Mouse (Mus musculus) cerebellum, postnatal 25 days (tissue): Measurements from ENCODE around the gene Rin2.
A peak's percentile ranks its signal among the peaks of the same experiment; 100 is the strongest.

Source experiments
- DNase-seq, 2 experiments: peaks; one replicate each; pipeline ENCODE4 v3.0.0; 2021; ENCODE audit warnings: mixed read lengths in 2 of 2

The Rin2 gene

DNA sequence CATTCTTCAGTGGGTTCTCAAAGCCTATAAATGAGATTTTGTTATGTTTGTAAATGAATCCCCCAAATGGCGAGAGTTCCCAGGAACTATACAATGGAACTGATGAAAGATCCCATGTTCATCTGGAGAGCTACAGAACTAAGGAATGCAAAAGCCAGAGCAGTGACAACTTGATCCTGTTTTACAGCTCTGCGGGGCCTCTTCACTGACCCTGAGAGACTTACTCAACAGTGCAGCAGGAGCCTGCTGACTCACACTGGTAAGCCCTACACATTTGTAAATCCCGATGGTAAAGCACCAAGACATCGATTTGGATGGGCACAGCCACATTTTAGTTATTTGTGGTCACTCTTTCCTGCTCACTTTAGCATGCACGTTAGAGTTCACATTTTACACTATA lies 62.2 kb downstream of the Rin2 start:
- DNase-seq = no peak

DNA sequence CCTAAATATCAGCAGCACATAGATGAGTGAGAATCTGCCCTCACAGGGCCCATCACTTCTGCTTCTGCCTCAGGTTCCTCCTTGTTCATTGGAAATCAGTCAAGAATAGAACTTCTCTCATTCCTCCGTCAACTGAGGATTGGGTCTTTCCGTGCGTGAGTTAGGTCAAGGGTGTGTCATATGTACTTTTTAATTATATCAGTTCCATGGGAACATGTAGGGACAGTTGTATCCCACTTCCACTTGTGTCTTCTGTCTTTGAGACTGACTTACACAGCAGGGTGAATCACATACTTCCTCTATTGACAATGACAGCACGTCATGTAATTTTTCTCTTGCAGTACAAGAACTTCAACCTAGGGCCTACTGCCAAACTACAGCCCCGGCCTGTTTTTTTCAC lies 65.7 kb downstream of the Rin2 start:
- DNase-seq = no peak

DNA sequence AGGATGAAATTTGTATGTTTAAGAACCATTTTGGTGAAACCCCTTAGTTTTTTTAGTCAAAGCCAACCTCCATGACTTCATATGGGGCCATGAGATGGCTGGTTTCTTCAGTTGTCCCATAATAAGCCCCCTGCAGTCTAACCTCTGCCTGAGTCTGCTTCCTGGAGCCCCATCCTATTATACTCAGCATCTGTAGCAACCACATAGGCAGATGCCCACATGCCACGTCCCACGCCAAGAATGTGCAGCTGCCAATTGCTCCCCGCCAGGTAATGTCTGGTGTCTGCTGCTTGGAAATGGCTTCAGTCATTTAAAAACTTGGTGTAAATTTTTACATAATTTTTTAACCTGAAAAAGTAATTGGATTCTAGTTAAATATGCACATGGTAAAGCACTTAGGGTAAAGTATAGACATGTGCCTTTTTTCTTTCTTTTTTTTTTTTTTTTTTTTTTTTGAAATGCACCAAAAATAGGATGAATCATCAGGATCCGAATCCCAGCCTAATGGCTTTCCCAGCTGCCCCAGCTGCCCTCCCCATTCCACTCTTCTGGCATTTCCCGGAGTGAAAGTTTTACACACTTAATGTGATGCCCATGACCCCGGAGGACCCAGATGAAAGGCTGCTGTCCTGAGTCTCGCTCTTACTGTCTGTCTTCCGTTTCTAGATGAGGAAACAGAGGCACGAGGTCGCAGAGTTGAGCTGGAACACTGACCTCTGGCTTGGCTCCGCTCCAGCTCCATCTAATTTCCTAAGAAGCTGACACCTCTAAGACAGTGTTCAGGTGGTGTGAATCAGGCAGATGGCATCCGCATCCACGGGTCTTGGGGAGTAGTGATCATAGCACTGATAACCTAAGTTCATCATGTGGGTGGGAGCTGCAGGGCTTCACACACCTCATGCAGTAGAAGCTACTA lies 68.0 kb downstream of the Rin2 start:
- no peak for DNase-seq

DNA sequence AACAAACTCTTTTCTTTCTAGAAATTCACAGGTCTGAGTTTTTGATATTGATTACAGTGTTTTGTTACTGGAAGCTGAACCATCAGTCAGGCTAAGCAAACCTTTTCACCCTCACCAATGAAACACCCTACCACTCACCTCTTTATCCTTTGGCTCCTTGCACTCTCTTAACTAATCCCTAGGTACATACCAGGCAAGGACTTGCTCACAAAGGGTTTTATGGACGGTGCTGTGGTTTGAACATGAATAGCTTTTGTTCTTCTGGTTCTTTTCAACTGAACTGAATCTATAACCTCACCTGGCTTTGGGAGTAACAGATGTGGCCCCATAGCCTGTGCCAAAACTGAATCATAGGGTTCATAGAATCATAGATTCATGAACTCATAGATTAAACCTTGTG lies 71.4 kb downstream of the Rin2 start:
- DNase-seq = no peak

DNA sequence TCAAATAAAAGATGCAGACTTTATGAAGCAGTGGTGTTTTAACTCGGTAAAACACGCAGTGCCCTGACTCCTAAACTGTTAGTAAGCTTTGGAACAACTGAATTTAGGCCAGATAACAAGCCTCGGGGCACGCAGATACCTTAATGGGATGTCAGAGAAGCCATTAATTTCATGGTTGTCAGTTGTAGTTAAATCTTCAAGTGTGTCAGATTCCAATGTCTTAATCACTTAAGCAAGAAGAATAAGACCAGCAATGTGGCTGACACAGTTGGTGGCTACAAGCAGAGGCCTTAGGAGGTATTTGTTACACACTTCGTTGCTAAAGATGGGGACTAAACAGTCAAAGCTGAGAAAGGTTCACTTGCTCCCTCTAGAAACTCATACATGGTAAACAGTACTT lies 74.6 kb downstream of the Rin2 start:
- DNase-seq = no peak

DNA sequence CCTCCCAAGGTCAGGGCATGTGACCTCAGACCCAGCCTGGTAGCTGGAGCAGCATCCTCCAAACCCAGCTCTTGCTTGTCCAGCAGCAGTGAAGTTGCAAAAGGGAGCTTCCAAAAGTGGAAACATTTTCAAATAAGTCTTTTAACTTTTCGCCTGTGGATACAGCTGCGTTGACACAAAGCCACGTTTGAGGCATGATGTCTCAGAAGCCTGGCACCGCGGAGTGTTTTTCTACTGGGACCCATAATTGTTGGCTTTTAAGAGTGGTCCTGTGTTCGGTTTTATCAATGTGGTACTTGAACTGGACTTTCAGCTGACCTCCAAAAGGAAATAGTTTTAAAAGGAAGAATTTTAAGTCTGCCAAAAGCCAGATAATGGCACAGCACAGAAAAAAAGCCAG lies 77.6 kb downstream of the Rin2 start:
- no peak for DNase-seq

DNA sequence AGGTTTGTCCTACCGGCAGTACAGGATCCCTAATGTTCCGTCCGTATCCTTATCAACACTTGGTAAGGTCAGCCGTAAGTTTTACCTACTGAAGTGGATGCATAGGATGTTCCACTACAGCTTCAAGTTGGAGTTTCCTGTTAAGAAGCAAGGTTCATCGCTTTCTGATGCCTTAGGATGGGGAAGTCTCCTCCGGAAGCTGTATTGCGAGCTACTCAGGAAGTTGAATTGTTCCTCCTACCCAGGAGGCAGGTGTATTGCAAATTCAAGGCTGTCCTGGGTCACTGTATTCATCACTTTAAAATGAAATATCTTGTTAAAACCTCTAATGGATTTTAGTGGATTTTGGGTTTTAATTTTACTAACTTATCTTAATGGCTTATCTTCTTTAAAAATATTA lies 79.0 kb downstream of the Rin2 start:
- DNase-seq = no peak

DNA sequence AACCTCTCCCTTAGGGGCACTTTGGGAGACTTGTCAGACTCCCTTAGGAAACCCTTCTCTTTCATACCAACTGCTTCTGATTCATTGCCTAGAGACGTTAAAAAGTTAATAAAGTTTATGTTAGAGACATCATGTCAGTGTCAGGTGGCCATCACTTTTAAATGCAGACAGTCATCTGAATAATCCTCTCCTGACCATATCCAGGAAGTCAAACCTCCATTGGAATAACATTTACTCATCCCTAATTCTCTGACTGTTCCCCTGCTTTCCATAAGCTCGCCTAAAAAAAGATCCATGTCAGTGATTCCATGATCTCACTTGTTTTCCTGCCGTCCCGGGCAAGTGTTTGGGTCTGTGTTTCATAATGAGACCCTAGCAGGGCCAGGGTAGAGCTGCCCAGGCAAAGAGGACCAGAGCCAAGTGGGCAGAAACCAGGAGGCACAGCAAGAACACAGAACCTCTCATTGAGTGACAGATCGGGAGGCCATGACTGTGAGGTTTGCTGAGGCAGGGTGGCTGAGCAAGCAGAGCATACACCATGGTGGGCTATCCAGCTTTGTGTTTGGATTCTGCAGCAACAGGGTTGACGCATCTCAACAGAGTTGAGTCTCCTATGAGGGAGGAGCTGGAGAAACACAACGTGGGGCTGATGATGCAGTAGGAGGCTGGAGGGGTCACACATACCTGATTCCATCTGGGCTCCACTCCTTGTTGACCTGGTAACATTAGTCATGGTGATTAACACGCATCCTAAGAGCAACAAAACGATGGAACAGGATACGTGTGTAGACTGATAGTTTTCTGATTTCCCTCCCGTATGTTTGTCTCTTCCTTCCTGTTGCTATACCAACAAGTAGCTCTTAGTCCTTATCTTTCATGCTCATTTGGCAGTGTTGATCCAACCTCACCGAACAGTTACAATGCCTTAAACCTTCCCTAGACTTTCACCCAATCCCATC lies 81.1 kb downstream of the Rin2 start:
- no peak for DNase-seq

DNA sequence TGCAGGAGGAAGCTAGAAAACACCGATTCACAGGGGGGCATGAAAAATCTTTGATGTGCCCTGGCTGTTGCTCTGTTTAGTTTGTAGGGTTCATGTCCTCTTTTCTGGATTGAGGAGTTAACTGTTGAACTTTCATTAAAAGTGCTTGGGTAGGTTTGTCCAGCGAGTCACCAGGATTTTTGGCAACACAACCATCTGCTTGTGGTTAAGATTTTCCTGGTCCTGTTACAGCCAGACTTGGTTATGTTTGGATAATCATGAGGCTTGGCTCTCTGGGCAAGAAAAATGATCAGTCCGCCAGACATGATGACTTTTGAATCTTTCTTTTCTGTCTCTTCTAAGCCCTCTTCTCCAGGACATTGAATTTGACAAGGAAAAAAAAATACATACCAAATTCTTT lies 85.1 kb downstream of the Rin2 start:
- no peak for DNase-seq

DNA sequence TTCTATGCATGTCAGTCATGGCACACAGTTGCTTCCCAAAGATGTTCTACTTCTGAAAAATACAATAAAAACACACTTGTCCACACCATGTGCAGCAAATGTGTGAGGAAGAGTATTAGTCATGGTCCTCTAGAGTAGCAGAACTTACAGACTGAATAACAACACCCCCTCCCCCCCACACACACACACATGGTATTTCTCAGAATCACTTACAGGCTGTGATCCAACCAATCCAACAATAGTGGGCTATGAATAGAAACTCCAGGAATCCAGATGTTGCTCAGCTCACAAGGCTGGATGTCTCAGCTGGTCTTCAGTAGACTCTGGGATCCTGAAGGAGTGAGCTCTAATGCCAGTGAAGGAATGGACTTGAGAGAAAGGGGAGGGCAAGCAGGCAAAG lies 86.4 kb downstream of the Rin2 start:
- no peak for DNase-seq

DNA sequence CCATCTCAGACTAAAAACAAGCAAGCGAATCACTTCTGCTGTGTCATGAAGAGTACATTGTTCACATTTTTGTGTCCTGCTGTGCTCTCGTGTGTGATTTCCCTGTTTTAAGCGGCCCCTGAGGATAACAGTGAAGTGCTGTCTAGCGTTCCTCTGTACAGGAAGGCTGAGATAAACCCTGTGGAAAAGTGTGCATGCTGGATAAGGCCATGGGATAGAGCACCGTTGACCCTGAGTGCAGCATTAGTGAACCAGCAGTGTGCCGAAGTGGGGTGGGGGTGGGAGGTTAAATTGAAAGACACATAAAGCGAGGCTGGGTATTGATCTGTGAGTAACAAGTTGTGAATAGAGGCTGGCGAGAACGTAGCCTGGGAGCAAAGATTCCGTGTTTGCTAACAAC lies 94.9 kb downstream of the Rin2 start:
- no peak for DNase-seq

DNA sequence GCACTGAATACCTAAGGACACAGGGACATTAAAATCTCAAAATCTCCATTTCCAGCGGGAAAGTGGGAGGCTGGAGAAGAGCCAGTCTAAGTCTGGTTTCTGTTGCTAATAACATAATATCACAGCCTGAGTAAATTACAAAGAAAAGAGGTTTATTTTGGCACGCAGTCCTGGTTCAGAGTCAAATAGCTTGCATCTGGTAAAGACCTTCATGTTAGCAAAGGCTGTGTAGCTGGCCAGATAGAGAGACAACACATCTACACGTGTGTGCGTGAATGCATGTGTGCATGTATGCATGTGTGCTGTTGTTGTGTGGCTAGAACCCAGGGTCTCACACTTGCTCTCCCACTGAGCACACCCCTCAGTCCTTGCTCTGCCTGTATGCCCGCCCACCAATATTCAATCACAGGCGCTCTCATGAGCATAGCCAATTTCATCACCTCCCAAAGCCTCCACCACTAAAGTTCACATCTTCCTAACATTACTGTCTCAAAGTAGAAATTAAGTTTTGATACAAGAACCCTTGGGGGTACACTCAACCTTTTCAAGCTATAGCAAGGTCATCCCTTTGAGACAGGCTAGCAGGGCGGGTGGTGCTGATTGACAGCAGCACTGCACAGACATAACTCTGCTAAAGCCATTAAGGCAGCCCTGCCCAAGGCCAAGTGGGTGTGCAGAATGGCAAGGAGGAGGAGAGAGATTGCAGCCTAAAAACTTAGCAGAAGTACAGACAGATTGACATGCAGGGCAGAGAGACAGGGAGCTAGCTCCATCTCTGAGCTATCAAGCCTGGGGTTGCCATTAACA lies 95.9 kb downstream of the Rin2 start:
- DNase-seq = no peak

DNA sequence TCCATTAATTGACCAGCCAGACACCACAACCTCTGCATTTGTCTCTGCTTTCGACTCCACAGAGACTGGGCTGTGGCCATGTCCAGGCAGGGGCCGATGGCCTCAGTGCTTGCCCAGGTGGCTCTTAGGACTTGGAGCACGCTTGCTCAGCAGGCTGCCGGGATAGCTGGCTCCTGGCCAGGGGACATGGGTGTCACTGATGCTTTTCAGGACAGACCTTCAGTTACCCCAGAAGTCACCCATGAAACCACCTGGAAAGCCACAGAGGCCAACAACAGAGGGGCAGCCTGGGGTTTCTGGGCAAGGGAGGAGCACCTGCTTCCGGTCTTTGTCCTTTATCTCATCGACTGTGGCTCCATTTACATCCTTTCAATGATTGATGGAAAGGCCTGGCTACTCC lies 108.2 kb downstream of the Rin2 start:
- DNase-seq = peak; percentile 16 to 41

DNA sequence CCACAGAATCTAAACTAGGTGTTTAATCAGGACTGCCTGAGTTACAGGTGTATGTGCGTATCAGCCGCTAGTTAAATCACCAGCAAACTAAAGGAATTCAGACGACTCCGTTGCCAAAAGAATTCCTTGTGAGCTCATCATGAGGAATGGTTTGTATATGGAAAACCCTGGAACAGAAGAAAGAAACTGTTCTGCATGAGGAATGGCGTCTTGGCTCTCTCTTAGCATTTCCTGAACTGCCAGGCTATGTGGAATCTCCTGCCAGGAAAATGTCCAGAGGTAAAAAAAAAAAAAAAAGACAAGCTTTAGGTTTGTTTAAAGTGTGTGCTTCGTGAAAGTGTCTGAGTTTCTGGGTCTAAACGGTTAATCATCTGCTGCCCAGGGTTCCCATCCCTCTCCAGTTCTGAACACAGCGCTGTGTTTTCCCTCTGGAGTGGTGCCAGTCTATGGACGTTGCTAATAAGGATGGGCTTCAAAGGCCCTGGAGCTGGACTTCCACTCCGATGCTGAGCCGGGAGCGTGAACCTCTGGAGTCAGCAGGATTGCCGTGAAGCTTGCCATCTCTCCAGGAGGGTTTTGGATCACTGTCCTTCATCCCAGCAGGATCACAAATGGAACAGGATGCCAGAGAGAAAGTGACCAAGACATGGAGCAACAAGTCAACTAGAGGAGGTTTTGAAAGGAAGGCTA lies 109.4 kb downstream of the Rin2 start:
- DNase-seq = peak in 1 of 2 experiments; percentile 27

DNA sequence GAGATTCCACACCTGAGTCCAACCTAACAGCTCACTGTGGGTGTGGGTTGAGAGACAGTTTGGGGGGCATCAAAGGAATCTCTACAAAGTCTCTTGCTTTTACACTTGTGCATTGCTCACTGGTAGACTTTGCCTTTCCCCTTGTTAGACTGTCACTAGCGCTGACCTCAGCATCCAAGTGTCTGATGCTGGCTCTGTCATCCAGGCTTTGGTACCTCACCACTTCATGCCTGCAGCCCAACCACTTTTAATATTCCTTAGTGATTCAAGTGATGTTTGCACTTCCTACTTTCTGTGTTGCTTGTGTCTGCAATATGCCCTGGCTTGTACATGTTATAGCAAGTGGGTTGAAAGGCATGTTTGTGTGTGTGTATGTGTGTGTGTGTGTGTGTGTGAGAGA lies 109.9 kb downstream of the Rin2 start:
- DNase-seq = no peak

DNA sequence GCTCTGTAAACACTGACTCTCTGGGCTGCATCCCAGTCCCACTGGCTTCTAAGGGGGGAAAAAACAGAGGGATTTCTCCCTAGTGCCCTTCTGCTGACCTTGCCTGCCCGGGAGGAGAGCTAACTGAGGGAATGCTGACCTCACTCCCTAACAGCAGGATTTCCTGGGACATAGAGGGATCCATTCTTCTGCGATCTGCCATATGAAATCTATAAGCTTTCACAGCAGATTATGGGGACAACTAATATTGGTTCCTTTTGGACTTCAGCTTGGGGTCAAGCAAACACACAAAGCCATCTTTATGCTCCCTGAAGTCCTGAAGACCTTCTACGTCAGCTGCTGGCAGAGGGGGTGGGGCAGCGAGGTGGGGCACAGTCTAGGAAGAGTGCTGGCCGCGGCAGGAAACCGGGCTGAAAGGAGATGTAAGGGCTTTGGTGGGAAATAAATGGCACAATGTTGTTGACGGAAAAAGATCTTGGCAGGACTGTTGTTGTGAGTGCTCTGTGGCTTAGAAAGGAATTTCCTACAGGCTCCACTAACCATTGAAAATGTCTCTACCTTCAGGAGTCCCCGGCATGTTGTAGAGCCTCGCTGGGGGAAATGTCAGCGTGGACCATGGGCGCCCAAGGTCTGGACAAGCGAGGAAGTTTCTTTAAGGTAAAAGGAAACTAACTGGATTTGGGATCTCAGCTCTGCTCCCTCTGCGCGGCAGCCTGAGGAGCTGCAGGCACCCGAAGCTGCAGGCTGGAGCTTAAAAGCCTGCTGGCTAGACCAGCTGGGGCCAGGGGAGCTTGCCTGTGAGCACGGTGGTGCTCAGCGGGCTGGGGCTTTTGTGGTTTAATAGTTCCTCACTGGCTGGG lies 111.0 kb downstream of the Rin2 start:
- peak; percentile 44 to 51 for DNase-seq

DNA sequence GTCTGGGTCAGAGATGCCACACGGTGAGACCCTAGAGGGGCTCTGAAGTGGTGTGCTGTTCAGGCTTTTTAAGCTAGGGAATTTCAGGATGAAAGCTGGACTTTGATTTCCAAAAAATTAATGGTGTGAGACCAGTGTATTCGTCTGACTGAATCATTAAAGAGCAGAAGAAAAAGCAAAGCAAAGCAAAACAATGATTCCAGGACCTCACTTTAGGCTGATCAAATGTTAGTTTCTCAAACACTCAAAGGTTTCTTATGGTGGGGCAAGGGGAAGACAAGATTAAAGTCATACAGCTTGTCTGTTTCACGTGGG lies 111.6 kb downstream of the Rin2 start:
- no peak for DNase-seq

DNA sequence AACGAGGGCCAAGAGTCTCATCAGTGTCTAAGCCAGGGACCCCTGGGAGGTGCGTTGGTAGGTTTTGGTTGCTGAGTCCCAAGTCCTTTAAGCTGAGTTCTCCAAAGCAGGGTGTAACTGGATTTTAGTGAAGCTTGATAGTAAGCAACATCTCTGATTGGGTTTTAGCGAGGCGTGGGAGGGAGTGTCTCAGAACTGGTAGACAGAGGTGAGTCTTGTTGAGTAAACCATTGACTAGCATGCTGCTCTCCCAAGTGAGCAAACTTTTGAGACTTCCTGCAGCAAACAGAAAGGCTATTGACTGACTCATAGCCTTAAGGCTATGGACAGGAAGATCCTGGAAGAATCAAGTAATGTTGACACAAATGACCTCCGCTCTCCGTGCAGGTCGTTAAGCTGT lies 112.5 kb downstream of the Rin2 start:
- no peak for DNase-seq

DNA sequence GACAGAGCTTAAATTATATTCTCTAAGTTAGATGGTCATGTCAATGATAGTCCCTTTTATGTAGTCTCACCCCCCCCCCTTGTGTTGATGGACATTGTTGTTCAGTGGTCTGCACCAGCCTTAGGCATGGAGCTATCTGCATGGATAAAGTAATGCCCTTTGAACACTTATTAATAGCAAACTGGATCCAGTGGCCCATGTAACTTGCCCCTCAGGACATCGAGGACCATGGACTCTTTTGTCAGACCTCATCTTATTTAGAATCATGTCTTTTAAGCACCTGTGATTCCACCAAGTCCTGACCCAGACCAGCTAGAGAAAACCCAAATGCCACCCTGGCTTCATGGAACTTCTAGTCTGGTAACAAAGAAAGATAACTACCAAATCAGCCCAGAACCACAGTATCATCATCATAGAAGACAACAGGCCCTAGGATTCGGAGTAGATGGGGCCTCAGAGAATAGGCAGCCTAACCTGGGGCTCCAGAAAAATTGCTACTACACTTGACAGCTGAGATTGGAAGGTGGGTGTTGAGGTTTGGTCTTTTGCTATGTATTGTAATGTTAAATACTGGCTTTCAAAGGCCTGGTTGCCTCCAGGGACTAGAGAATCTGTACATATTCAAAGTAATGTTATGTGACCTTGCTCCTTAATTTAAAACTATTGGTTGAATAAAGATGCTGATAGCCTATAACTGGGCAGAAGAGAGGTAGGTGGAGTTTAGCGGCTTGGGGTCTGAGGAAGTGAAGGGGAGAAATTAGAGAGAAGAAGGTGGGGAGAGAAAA lies 113.7 kb downstream of the Rin2 start:
- no peak for DNase-seq

DNA sequence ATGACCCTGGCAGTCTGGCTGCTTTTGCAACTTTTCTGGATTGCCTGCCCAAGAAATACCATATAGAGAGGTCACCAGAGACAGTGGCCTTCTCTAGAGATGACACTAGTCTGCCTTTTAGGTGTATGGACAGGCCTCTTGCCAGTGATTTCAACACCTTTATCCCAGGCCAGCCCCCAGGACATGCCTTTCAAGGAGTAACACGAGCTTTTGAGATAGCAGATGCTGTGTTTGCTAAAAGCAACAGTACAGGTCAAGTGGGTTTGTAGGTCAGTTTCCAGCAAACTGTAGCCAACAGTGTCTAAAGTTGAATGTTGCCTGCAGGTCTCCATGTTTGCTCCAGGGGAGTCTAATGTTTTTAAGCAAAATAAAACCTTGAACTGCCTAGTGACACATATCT lies 118.7 kb downstream of the Rin2 start:
- no peak for DNase-seq
